Mouse (Mus musculus) heart, adult 2 months (tissue): ENCODE data around the gene Vill. TPM values are rescaled to one million over a fixed set of nuclear protein-coding genes. Genes with fewer than 3 reads are reported as not detected.

Experiments
- DNase-seq, 2 experiments: peaks; one replicate each; pipeline ENCODE4 v3.0.0; 2021
- H3K27ac ChIP-seq: fragments of 200-600 bp; 2 replicates; pipeline ENCODE4 v1.8.1; 2022
- H3K27me3 ChIP-seq: fragments of 200-500 bp; 2 replicates; pipeline ENCODE4 v1.6.1; 2012; ENCODE audit warnings: mild to moderate bottlenecking, low read length, inconsistent platforms, mixed read lengths; ENCODE audit not compliant: control insufficient read depth, insufficient read depth
- H3K36me3 ChIP-seq: fragments of 200-500 bp; 2 replicates; pipeline ENCODE4 v1.6.1; 2012; ENCODE audit warnings: low read length, inconsistent platforms; ENCODE audit not compliant: control insufficient read depth, insufficient read depth
- H3K4me1 ChIP-seq: fragments of 200-500 bp; 2 replicates; pipeline ENCODE4 v1.6.1; 2011; ENCODE audit warnings: low read length; ENCODE audit not compliant: control insufficient read depth, insufficient read depth
- H3K4me3 ChIP-seq: fragments of 200-600 bp; 2 replicates; pipeline ENCODE4 v1.8.1; 2022
- H3K79me2 ChIP-seq: fragments of 200-500 bp; replicated peaks from 2 replicates; pipeline ENCODE4 v1.6.1; 2012; ENCODE audit warnings: mild to moderate bottlenecking, inconsistent platforms, low read length, moderate library complexity, mixed read lengths; ENCODE audit not compliant: control insufficient read depth, insufficient read depth
- H3K9ac ChIP-seq: fragments of 200-500 bp; 2 replicates; pipeline ENCODE4 v1.6.1; 2012; ENCODE audit warnings: low read depth, mild to moderate bottlenecking, control low read depth, inconsistent platforms, low read length, mixed read lengths
- CTCF ChIP-seq: fragments of 200-600 bp; IDR thresholded peaks from 2 replicates; pipeline ENCODE4 v1.8.1; 2022; ENCODE audit warnings: antibody characterized with exemption, mild to moderate bottlenecking, moderate library complexity
- EP300 ChIP-seq: fragments of 200-500 bp; IDR thresholded peaks from 2 replicates; pipeline ENCODE4 v1.6.1; 2011; ENCODE audit warnings: low read depth, low read length, control low read depth; ENCODE audit not compliant: insufficient read depth
- POLR2A ChIP-seq: fragments of 200-500 bp; IDR thresholded peaks from 2 replicates; pipeline ENCODE4 v1.6.1; 2011; ENCODE audit warnings: mild to moderate bottlenecking, low read depth, low read length, control low read depth; ENCODE audit not compliant: insufficient read depth
- WGBS: fragments of 180-500 bp; shearing (Covaris S2); methylation state at CpG from one replicate; pipeline ENCODE4 v1.1.7; 2018; 5-methylcytosine and 5-hydroxymethylcytosine counted together
- intact Hi-C: fragments of 180-260 bp; cut with DNase I; formaldehyde crosslinking; loops from one replicate; pipeline ENCODE4 v1.15.1; 2025
- polyA plus RNA-seq: library from polyadenylated mRNA; depleted of rRNA; stranded (reverse); fragments of >200 nt; gene quantifications from 2 replicates; pipeline ENCODE4 v1.2.3, GENCODE M21; 2012
- total RNA-seq, 2 experiments: library from RNA; stranded (reverse); gene quantifications; 2 replicates each; pipeline ENCODE4 v1.2.3; 2021

Vill gene
- total and polyA plus RNA-seq, 3 experiments, result 0.20 to 1.4 (median 0.34) TPM

DNA sequence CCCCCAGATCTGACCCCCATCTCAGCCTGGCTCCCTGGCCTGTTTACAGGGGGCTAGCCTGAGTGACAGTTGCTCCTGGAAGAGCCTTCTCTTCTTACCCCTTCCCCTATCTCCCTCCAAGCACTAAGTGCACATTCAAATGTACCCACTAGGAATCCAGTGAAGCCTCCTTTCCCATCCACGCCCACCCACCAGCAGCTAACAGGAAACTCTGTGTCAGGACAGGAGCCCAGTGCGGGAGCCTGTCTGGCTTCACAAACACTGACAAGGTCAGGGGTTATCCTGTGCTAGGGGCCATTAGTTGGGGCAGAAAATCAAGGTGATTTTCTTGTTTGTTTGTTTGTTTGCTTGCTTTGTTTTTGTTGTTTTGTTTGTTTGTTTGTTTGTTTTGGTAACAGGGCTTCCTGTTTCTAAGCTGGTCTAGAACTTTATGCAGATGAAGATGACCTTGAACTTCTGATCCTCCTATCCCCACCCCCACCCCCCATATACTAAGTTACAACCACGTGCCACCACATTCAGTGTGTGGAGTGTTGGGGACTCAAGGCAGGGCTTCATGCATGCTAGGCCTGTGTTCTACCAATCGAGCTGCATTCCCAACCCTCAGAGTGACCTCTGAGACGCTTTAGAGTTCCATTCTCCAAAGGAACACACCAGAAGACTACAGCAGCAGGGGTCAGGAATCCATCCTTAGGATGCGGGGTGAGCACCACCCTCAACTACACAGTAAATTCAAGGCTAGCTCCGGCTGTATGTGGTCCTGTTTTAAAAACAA, 30.3 kb downstream of the Vill start:
- WGBS, result 71% methylated on average over 7 of the region's 7 CpGs
- H3K27ac ChIP-seq, result no peak overlapping the region
- DNase-seq, result no peak
- no peak overlapping the region for H3K9ac ChIP-seq
- H3K36me3 ChIP-seq, result no peaks in the 10 kb centered on the region
- intact Hi-C loops, result no loop called here
- TF ChIP-seq CTCF (no peak), EP300 (no peak), POLR2A (no peak)
- H3K4me1 ChIP-seq, result peaks cover 16% of the 10 kb centered on the region
- no peak overlapping the region for H3K4me3 ChIP-seq
- no peaks in the 10 kb centered on the region for H3K79me2 ChIP-seq
- H3K27me3 ChIP-seq, result no peaks in the 10 kb centered on the region

DNA sequence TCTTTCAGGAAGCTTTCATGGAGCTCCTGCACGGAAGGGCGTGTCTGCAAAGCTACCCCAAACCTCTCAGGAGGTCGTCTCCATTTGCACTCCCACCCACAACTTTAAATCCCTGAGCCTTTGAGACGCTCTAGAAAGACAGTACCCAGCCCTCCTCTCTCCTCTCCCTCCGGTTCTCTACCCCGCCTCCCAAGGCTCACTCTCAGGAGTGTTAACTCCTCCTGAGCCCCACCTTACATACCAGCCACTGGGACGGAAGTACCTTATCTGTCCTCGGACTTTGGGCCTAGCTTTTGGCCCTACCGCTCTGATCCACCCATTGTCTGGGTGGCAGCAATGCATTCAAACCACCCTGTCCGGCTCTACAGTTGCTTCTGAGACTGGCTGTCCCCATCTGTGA, 31.4 kb downstream of the Vill start:
- Histone ChIP-seq H3K36me3 (no peaks in the 10 kb centered on the region), H3K79me2 (no peaks in the 10 kb centered on the region), H3K4me1 (peaks cover 16% of the 10 kb centered on the region), H3K27ac (no peak overlapping the region), H3K4me3 (no peak overlapping the region), H3K27me3 (no peaks in the 10 kb centered on the region), H3K9ac (no peak overlapping the region)
- no peak for DNase-seq
- TF ChIP-seq EP300 (no peak), POLR2A (no peak), CTCF (no peak)
- 82% methylated on average over 10 of the region's 10 CpGs for WGBS
- intact Hi-C loops, result no loop called here

DNA sequence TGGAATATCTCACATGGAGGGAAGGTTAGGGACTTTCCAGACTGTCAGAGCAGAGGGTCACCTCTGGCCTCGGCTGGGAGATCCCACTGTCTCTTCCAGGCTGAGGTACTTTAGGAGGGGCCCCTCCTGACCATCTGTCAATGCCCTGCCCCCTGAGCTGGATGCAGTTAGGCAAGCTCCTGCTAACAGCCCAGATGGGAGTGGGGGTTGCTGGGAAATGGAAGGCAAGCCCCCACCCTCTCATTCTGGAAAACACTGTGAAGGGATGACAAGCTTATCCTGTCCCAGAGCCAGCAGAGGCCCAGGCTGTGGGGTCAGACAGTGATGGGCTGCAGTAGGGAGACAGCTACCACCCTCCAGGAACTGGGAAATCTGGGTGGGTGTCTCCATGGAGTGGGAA, 33.9 kb downstream of the Vill start:
- no peaks in the 10 kb centered on the region; the same call in 1 of the 2 replicates for H3K36me3 ChIP-seq
- no peak for DNase-seq
- no peaks in the 10 kb centered on the region for H3K27me3 ChIP-seq
- intact Hi-C loops, result no loop called here
- H3K4me1 ChIP-seq, result peaks cover 19% of the 10 kb centered on the region
- H3K27ac ChIP-seq, result no peak overlapping the region
- 39% methylated on average over 1 of the region's 1 CpGs for WGBS
- TF ChIP-seq POLR2A (no peak), CTCF (no peak), EP300 (no peak)
- H3K4me3 ChIP-seq, result no peak overlapping the region
- H3K79me2 ChIP-seq, result no peaks in the 10 kb centered on the region
- no peak overlapping the region for H3K9ac ChIP-seq

DNA sequence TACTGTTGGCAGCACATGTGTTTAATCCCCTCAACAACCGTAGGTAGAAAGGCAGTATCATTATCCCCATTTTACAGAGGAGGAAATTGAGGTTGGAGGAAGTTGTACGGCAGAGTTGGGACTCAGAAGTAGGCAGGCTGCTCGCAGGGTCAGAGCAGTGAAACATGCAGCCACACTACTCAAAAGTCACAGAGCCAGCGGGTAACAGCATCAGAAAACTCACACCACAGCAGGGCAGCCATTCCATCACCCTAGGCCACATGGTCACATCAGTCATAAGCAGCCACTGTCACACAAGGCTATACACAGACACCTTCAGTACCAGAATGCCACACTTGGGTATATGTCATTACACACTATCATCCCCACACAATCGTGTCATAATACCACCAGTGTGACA, 34.7 kb downstream of the Vill start:
- H3K27ac ChIP-seq, result no peak overlapping the region
- no peak overlapping the region for H3K4me3 ChIP-seq
- no peaks in the 10 kb centered on the region for H3K79me2 ChIP-seq
- H3K4me1 ChIP-seq, result peaks cover 24% of the 10 kb centered on the region
- 62% methylated on average over 5 of the region's 5 CpGs for WGBS
- no peaks in the 10 kb centered on the region for H3K27me3 ChIP-seq
- intact Hi-C loops, result no loop called here
- no peak for DNase-seq
- H3K9ac ChIP-seq, result no peak overlapping the region
- TF ChIP-seq CTCF (no peak), EP300 (no peak), POLR2A (no peak)
- no peaks in the 10 kb centered on the region; the same call in 1 of the 2 replicates for H3K36me3 ChIP-seq

DNA sequence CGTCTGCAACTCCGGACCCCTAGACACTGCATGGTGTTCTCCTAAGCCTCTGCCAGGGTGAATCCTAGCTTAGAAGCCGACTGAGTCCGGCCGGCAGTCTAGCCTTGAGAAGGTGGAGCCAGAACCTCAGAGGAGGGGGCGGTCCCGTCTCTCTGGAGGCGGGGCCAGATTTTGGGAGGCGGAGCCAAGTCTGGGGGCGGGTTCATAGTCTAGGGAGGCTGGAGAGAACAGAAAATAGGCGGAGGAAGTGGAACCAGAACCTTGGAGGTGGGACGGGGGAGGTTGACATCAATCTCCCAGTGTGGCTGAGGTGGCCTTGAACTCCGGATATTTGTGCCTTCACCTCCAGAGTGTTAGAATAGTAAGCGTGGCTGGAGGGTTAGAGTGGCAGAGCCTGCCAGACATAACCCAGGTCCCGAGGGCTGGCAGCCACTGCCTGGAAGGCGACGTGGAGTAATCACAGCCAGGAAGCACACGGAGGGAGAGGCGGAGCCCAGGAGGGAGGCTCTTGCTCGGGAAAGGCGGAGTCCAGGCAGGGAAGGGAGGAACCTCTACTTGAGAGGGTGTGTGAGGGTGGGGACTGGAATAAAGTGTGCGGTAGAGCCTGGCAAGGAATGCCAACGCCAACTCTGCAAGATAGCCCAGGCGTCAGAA, 35.7 kb downstream of the Vill start:
- peaks cover 24% of the 10 kb centered on the region for H3K4me1 ChIP-seq
- 0 out of 2 replicates have a peak, but pooled peaks have one; percentile 80 for TF ChIP-seq EP300
- peak; percentile 61; the same call in 1 of the 2 replicates for TF ChIP-seq POLR2A
- no peak for TF ChIP-seq CTCF
- H3K27me3 ChIP-seq, result no peaks in the 10 kb centered on the region
- no peak overlapping the region for H3K9ac ChIP-seq
- peak; percentile 90 to 93 for DNase-seq
- H3K36me3 ChIP-seq, result no peaks in the 10 kb centered on the region; the same call in 1 of the 2 replicates
- no peaks in the 10 kb centered on the region for H3K79me2 ChIP-seq
- WGBS, result 6% methylated on average over 24 of the region's 24 CpGs
- H3K4me3 ChIP-seq, result peak overlapping the region; percentile 48
- intact Hi-C loops, result no loop called here
- H3K27ac ChIP-seq, result peak overlapping the region; percentile 77

- peak in 1 of 2 experiments; percentile 20 for DNase-seq
- intact Hi-C loops, result no loop called here
- peaks cover 24% of the 10 kb centered on the region for H3K4me1 ChIP-seq
- H3K36me3 ChIP-seq, result no peaks in the 10 kb centered on the region; the same call in 1 of the 2 replicates
- H3K4me3 ChIP-seq, result no peak overlapping the region
- H3K27me3 ChIP-seq, result no peaks in the 10 kb centered on the region
- no peak overlapping the region for H3K9ac ChIP-seq
- no peaks in the 10 kb centered on the region for H3K79me2 ChIP-seq
- TF ChIP-seq CTCF, result no peak
- TF ChIP-seq EP300, result no peak
- TF ChIP-seq POLR2A, result no peak
- 74% methylated on average over 7 of the region's 7 CpGs for WGBS
- H3K27ac ChIP-seq, result no peak overlapping the region
Observed at GRCm38 (mm10) chr9:119089437-119089836, 36.9 kb downstream of the Vill start.
